Mouse (Mus musculus) myocyte (in vitro differentiated cells): ENCODE measurements at regions not wholly inside any gene's neighbourhood (a gene's known extent, or its start where the extent isn't known, plus 50 kb on each side); places are given as distances from the start of the nearest gene placed in this dataset.

Experiments
- H3K27me3 ChIP-seq: one replicate; pipeline ENCODE4 v1.6.1; 2011; ENCODE audit not compliant: control insufficient read depth, insufficient read depth, insufficient read length
- H3K36me3 ChIP-seq: one replicate; pipeline ENCODE4 v1.6.1; 2011; ENCODE audit not compliant: control insufficient read depth, insufficient read depth
- H3K4me2 ChIP-seq: one replicate; pipeline ENCODE4 v1.6.1; 2011; ENCODE audit warnings: low read depth, control low read depth
- H3K4me3 ChIP-seq: one replicate; pipeline ENCODE4 v1.5.1; 2011; ENCODE audit warnings: mild to moderate bottlenecking, control low read depth, moderate library complexity
- H3K79me2 ChIP-seq: one replicate; pipeline ENCODE4 v1.6.1; 2011; ENCODE audit not compliant: control insufficient read depth, insufficient read depth
- H3ac ChIP-seq: one replicate; pipeline ENCODE4 v1.6.1; 2011; ENCODE audit not compliant: control insufficient read depth, insufficient read length
- CEBPB ChIP-seq: IDR thresholded peaks from 2 replicates; pipeline ENCODE4 v1.6.1; 2011; ENCODE audit warnings: mild to moderate bottlenecking, moderate library complexity; ENCODE audit not compliant: poor library complexity, insufficient read depth, severe bottlenecking
- E2F4 ChIP-seq: IDR thresholded peaks from one replicate; pipeline ENCODE4 v1.6.1; 2011; ENCODE audit warnings: mild to moderate bottlenecking, control low read depth, moderate library complexity; ENCODE audit not compliant: insufficient read depth
- MAX ChIP-seq: IDR thresholded peaks from one replicate; pipeline ENCODE4 v1.6.1; 2011; ENCODE audit warnings: low read depth, mild to moderate bottlenecking, control low read depth
- MYOD1 ChIP-seq, 3 experiments: IDR thresholded peaks; one replicate each; pipeline ENCODE4 v1.6.1; 2011; ENCODE audit warnings: control low read depth in 2 of 3, low read depth in 2 of 3, mild to moderate bottlenecking in 2 of 3, moderate library complexity in 1 of 3; ENCODE audit not compliant: insufficient read length in 2 of 3, control insufficient read depth in 1 of 3
- MYOG ChIP-seq, 3 experiments: IDR thresholded peaks; one replicate each; pipeline ENCODE4 v1.6.1; 2011; ENCODE audit warnings: control low read depth in 2 of 3, low read depth in 2 of 3, mild to moderate bottlenecking in 2 of 3; ENCODE audit not compliant: insufficient read length in 2 of 3, control insufficient read depth in 1 of 3, insufficient read depth in 1 of 3
- POLR2A ChIP-seq: IDR thresholded peaks from one replicate; pipeline ENCODE4 v1.6.1; 2011; ENCODE audit warnings: low read depth, mild to moderate bottlenecking, control low read depth, moderate library complexity; ENCODE audit not compliant: insufficient read length
- POLR2AphosphoS2 ChIP-seq: IDR thresholded peaks from one replicate; pipeline ENCODE4 v1.6.1; 2011; ENCODE audit warnings: low read depth, control low read depth; ENCODE audit not compliant: insufficient read length
- REST ChIP-seq: IDR thresholded peaks from one replicate; pipeline ENCODE4 v1.6.1; 2011; ENCODE audit warnings: mild to moderate bottlenecking, control low read depth, moderate library complexity; ENCODE audit not compliant: insufficient read depth, insufficient read length
- SRF ChIP-seq: IDR thresholded peaks from one replicate; pipeline ENCODE4 v1.6.1; 2011; ENCODE audit warnings: low read depth; ENCODE audit not compliant: control insufficient read depth, insufficient read length
- TCF12 ChIP-seq: IDR thresholded peaks from one replicate; pipeline ENCODE4 v1.6.1; 2011; ENCODE audit warnings: mild to moderate bottlenecking, control low read depth; ENCODE audit not compliant: poor library complexity, insufficient read depth, severe bottlenecking
- TCF3 ChIP-seq: IDR thresholded peaks from one replicate; pipeline ENCODE4 v1.6.1; 2011; ENCODE audit warnings: low read depth, control low read depth; ENCODE audit not compliant: insufficient read length
- USF1 ChIP-seq: IDR thresholded peaks from one replicate; pipeline ENCODE4 v1.6.1; 2011; ENCODE audit warnings: low read depth, mild to moderate bottlenecking, control low read depth, moderate library complexity

DNA sequence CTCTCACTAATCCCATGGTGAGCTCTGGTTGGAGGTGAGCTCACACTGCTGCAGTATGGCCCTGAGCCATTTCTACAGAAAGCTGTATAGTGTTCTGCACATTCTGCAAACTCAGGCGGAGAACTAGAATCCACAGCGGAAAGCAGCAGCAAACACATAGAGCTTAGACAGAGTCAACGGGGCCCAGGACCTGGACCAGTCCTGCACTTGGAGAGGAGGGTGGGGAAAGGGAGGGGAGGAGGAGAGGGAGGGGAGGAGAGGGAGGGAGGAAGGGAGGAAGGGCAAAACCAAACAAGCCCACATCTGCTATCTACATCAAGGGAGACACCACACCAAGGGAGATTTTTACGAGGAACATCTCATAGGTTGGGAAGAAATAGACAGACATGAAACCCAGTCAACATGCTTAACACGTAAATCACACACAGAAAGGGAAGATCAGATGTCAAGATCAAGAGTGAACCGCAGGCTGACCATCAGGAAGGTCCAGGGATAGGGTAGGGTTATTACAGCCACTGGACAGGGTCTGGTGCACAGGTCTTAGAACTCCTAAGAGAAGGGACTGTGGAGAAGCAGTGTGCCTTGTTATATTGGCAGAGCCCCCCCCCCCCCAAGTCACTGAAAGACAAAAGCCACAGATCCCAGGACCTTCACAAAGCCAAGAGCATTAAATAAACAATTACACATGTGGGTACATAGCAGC lies 428.2 kb upstream of the Cdh4 start:
- Histone ChIP-seq H3K27me3 (no peaks in the 10 kb centered on the region), H3K36me3 (no peaks in the 10 kb centered on the region), H3ac (no peak overlapping the region), H3K4me2 (no peak overlapping the region), H3K79me2 (no peaks in the 10 kb centered on the region), H3K4me3 (no peak overlapping the region)
- TF ChIP-seq TCF12 (no peak), USF1 (no peak), POLR2A (no peak), MYOG (IDR thresholded peaks at IDR 0.05; ENCODE audit: control insufficient read depth in 1 of 3, insufficient read depth in 1 of 3, insufficient read length in 2 of 3, low read depth in 2 of 3) (no peak), MYOD1 (IDR thresholded peaks at IDR 0.05; ENCODE audit: control insufficient read depth in 1 of 3, insufficient read length in 2 of 3, low read depth in 2 of 3) (no peak), E2F4 (no peak), TCF3 (no peak), SRF (no peak), REST (no peak), CEBPB (no peak), POLR2AphosphoS2 (no peak), MAX (no peak)

DNA sequence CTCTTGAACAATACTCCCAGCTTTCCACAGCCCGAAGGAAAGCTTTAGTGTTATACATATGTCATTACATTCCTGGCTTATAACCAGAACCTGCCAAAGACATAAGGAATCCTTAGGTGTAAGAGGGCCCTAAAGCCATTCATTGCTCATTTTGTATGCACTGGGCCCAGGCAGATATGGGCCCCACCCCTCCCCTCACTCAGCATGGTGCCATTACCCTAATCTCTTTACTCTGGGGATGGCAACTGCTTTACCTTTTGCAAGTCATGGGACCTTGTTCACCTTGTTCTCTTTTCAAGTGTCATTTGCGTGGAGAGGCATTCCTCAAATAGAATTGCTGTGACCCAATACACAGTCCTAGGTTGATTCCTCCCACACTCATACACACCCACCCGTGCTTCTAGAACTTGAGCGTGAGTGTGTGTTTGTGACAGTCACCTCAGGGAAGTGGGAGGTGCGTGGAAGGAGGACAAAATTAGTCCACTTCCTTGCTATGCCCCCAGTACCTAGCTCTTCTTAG lies 419.5 kb upstream of the Cdh4 start:
- TF ChIP-seq POLR2AphosphoS2 (no peak), E2F4 (no peak), MYOG (IDR thresholded peaks at IDR 0.05; ENCODE audit: control insufficient read depth in 1 of 3, insufficient read depth in 1 of 3, insufficient read length in 2 of 3, low read depth in 2 of 3) (no peak), MYOD1 (IDR thresholded peaks at IDR 0.05; ENCODE audit: control insufficient read depth in 1 of 3, insufficient read length in 2 of 3, low read depth in 2 of 3) (no peak), SRF (no peak), REST (no peak), MAX (no peak), USF1 (no peak), TCF3 (no peak)
- Histone ChIP-seq H3K79me2 (no peaks in the 10 kb centered on the region), H3K36me3 (no peaks in the 10 kb centered on the region), H3K4me2 (no peak overlapping the region), H3K4me3 (no peak overlapping the region), H3ac (no peak overlapping the region), H3K27me3 (no peaks in the 10 kb centered on the region)

GRCm38 (mm10) chr2:179024225-179024624 lies 418.0 kb upstream of the Cdh4 start:
- Histone ChIP-seq H3K4me2 (no peak overlapping the region), H3K4me3 (no peak overlapping the region), H3ac (no peak overlapping the region), H3K79me2 (no peaks in the 10 kb centered on the region), H3K36me3 (no peaks in the 10 kb centered on the region), H3K27me3 (no peaks in the 10 kb centered on the region)
- TF ChIP-seq MYOG (IDR thresholded peaks at IDR 0.05; ENCODE audit: control insufficient read depth in 1 of 3, insufficient read depth in 1 of 3, insufficient read length in 2 of 3, low read depth in 2 of 3): no peak
- no peak for TF ChIP-seq MYOD1 (IDR thresholded peaks at IDR 0.05; ENCODE audit: control insufficient read depth in 1 of 3, insufficient read length in 2 of 3, low read depth in 2 of 3)
- no peak for TF ChIP-seq REST
- TF ChIP-seq POLR2AphosphoS2: no peak
- no peak for TF ChIP-seq TCF3
- no peak for TF ChIP-seq CEBPB
- TF ChIP-seq USF1: no peak
- TF ChIP-seq E2F4: no peak
- TF ChIP-seq TCF12: no peak
- no peak for TF ChIP-seq MAX
- TF ChIP-seq POLR2A: no peak
- no peak for TF ChIP-seq SRF

DNA sequence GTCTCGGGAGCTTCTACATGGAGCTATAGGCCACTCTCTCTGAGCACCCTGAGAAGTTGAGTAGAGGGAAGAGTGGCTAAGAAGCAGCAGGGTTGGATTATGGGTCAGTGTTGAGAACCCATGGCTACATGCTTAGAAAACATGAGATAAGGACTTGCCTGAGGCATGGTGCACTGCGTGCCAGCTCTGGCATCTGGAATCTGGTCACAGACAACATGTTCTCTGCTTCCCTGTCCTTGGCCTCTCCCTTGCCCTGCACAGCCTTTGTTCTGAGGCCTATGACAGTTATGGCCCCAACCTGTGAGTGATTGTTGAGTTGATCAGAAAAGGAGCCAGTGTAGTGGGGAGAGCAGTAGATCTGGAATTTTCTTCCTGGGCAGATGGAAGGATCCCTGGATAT lies 409.1 kb upstream of the Cdh4 start:
- Histone ChIP-seq H3K4me2 (no peak overlapping the region), H3ac (no peak overlapping the region), H3K36me3 (no peaks in the 10 kb centered on the region), H3K27me3 (no peaks in the 10 kb centered on the region), H3K79me2 (no peaks in the 10 kb centered on the region), H3K4me3 (no peak overlapping the region)
- no peak for TF ChIP-seq MYOD1 (IDR thresholded peaks at IDR 0.05; ENCODE audit: control insufficient read depth in 1 of 3, insufficient read length in 2 of 3, low read depth in 2 of 3)
- no peak for TF ChIP-seq CEBPB
- no peak for TF ChIP-seq POLR2A
- no peak for TF ChIP-seq REST
- TF ChIP-seq TCF12: no peak
- TF ChIP-seq POLR2AphosphoS2: no peak
- no peak for TF ChIP-seq MYOG (IDR thresholded peaks at IDR 0.05; ENCODE audit: control insufficient read depth in 1 of 3, insufficient read depth in 1 of 3, insufficient read length in 2 of 3, low read depth in 2 of 3)
- TF ChIP-seq MAX: no peak
- TF ChIP-seq TCF3: no peak
- TF ChIP-seq E2F4: no peak

GRCm38 (mm10) chr2:179035446-179035845 lies 406.8 kb upstream of the Cdh4 start:
- no peak overlapping the region for H3K4me3 ChIP-seq
- H3K79me2 ChIP-seq: no peaks in the 10 kb centered on the region
- TF ChIP-seq POLR2AphosphoS2: no peak
- TF ChIP-seq REST: no peak
- no peak for TF ChIP-seq CEBPB
- TF ChIP-seq MAX: no peak
- no peak for TF ChIP-seq TCF3
- TF ChIP-seq POLR2A: no peak
- TF ChIP-seq SRF: no peak
- TF ChIP-seq MYOD1 (IDR thresholded peaks at IDR 0.05; ENCODE audit: control insufficient read depth in 1 of 3, insufficient read length in 2 of 3, low read depth in 2 of 3): no peak
- no peak for TF ChIP-seq E2F4
- no peak for TF ChIP-seq USF1
- TF ChIP-seq TCF12: no peak
- no peak for TF ChIP-seq MYOG (IDR thresholded peaks at IDR 0.05; ENCODE audit: control insufficient read depth in 1 of 3, insufficient read depth in 1 of 3, insufficient read length in 2 of 3, low read depth in 2 of 3)
- no peak overlapping the region for H3ac ChIP-seq
- no peaks in the 10 kb centered on the region for H3K36me3 ChIP-seq
- no peaks in the 10 kb centered on the region for H3K27me3 ChIP-seq
- no peak overlapping the region for H3K4me2 ChIP-seq
